Mouse (Mus musculus): Measurements from ENCODE around the gene Epn1.
"Not testable (repeated sequence)": the region's sequence is repeated elsewhere in the genome, so short reads cannot be mapped to it uniquely, and the experiment has no call there.

Gene Epn1

GRCm38 (mm10) chr7:5058631-5059030 is 21.4 kb upstream of the Epn1 start:
- no peak for DNase-seq (ENCODE audit: low spot score in 2 of 2)

- no peak for DNase-seq (ENCODE audit: low spot score in 2 of 2)
These were observed 20.6 kb upstream of the Epn1 start for GRCm38 (mm10) chr7:5059421-5059820.

GRCm38 (mm10) chr7:5060239-5060731 is 19.8 kb upstream of the Epn1 start:
- peak; percentile 66 to 74 for DNase-seq (ENCODE audit: low spot score in 2 of 2)

- DNase-seq (ENCODE audit: low spot score in 2 of 2), result peak; percentile 99
These were observed 18.9 kb upstream of the Epn1 start for GRCm38 (mm10) chr7:5060944-5061773.

GRCm38 (mm10) chr7:5061774-5062359 is 18.2 kb upstream of the Epn1 start, which contains the start of gene U2af2:
TSS of gene U2af2 (plus strand) at chr7:5062143.
- peak; percentile 90 to 91 for DNase-seq (ENCODE audit: low spot score in 2 of 2)

- DNase-seq (ENCODE audit: low spot score in 2 of 2), result no peak
These were observed 17.6 kb upstream of the Epn1 start for GRCm38 (mm10) chr7:5062360-5063001.

- DNase-seq (ENCODE audit: low spot score in 2 of 2), result no peak
These were observed 15.1 kb upstream of the Epn1 start for GRCm38 (mm10) chr7:5064886-5065285.

GRCm38 (mm10) chr7:5073586-5073985 is 6.4 kb upstream of the Epn1 start:
- no peak for DNase-seq (ENCODE audit: low spot score in 2 of 2)

GRCm38 (mm10) chr7:5074984-5075383 is 5.1 kb upstream of the Epn1 start:
- no peak for DNase-seq (ENCODE audit: low spot score in 2 of 2)

GRCm38 (mm10) chr7:5076931-5077330 is 3.1 kb upstream of the Epn1 start:
- DNase-seq (ENCODE audit: low spot score in 2 of 2), result no peak

- DNase-seq (ENCODE audit: low spot score in 2 of 2), result not testable (repeated sequence)
These were observed 548 bp upstream of the Epn1 start for GRCm38 (mm10) chr7:5079365-5080009.

GRCm38 (mm10) chr7:5080815-5081214 is 780 bp downstream of the Epn1 start:
- DNase-seq (ENCODE audit: low spot score in 2 of 2), result no peak

- DNase-seq (ENCODE audit: low spot score in 2 of 2), result no peak
These were observed 1.2 kb downstream of the Epn1 start for GRCm38 (mm10) chr7:5081241-5081640.

- no peak for DNase-seq (ENCODE audit: low spot score in 2 of 2)
These were observed 1.9 kb downstream of the Epn1 start for GRCm38 (mm10) chr7:5081939-5082338.

- no peak for DNase-seq (ENCODE audit: low spot score in 2 of 2)
These were observed 3.5 kb downstream of the Epn1 start for GRCm38 (mm10) chr7:5083325-5084105.

- no peak for DNase-seq (ENCODE audit: low spot score in 2 of 2)
These were observed 5.5 kb downstream of the Epn1 start for GRCm38 (mm10) chr7:5085512-5085911.

- DNase-seq (ENCODE audit: low spot score in 2 of 2), result no peak
These were observed 6.9 kb downstream of the Epn1 start for GRCm38 (mm10) chr7:5086921-5087440.

GRCm38 (mm10) chr7:5087886-5088285 is 7.9 kb downstream of the Epn1 start:
- no peak for DNase-seq (ENCODE audit: low spot score in 2 of 2)

- peak; percentile 57 to 74 for DNase-seq (ENCODE audit: low spot score in 2 of 2)
These were observed 9.8 kb downstream of the Epn1 start for GRCm38 (mm10) chr7:5089853-5090252.

- DNase-seq (ENCODE audit: low spot score in 2 of 2), result peak; percentile 51 to 65
These were observed 11.1 kb downstream of the Epn1 start for GRCm38 (mm10) chr7:5091008-5091728.
